Mouse (Mus musculus): ENCODE measurements around the gene Ccdc7b. TPM values are rescaled to one million over a fixed set of nuclear protein-coding genes. Genes with fewer than 3 reads are reported as not detected.
"Not testable (repeated sequence)": the region's sequence is repeated elsewhere in the genome, so short reads cannot be mapped to it uniquely, and the experiment has no call there.

Ccdc7b gene
- polyA plus RNA-seq (2012; rRNA removed): 16.1 and 20.8 TPM in 2 replicates

DNA sequence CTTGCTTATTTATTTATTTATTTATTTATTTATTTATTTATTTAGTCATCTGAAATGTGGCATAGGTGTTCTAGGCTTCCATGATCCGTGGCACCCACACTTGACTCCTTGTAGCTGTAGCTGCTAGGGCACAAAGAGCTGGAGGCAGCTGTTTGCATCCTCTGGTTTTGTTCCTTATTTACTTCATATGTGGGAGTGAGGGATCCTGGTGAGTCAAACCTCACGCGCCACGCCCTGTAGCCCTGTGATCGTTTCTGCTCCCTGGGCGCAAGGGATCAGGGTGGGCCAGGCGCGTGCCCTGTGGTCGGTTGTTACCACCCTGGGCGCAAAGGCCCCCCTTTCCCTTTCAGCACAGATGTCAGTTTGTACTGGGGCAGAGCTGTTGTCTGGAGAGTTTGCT is at the start of gene Ccdc7b:
TSS of gene Ccdc7b (plus strand) at position 301 of the 400 bp plus-strand sequence.
- not testable (repeated sequence) for H3K36me3 ChIP-seq (ENCODE audit: control insufficient read depth, insufficient read depth, low read length); H3K27me3 ChIP-seq (ENCODE audit: control insufficient read depth, insufficient read depth, low read length); H3K4me3 ChIP-seq (ENCODE audit: control insufficient read depth, low read depth, low read length); H3K27ac ChIP-seq (ENCODE audit: control insufficient read depth, insufficient read depth, low read depth, low read length); H3K4me1 ChIP-seq (ENCODE audit: control insufficient read depth, insufficient read depth, low read length)

DNA sequence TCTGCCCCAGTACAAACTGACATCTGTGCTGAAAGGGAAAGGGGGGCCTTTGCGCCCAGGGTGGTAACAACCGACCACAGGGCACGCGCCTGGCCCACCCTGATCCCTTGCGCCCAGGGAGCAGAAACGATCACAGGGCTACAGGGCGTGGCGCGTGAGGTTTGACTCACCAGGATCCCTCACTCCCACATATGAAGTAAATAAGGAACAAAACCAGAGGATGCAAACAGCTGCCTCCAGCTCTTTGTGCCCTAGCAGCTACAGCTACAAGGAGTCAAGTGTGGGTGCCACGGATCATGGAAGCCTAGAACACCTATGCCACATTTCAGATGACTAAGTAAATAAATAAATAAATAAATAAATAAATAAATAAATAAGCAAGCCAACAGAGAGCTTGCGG is 1.5 kb upstream of the Ccdc7b start, which contains the start of gene Ccdc7a:
TSS of gene Ccdc7a (minus strand) at position 101 of the 400 bp plus-strand sequence.
- H3K27me3 ChIP-seq (ENCODE audit: control insufficient read depth, insufficient read depth, low read length); H3K27ac ChIP-seq (ENCODE audit: control insufficient read depth, insufficient read depth, low read depth, low read length); H3K4me1 ChIP-seq (ENCODE audit: control insufficient read depth, insufficient read depth, low read length); H3K4me3 ChIP-seq (ENCODE audit: control insufficient read depth, low read depth, low read length); H3K36me3 ChIP-seq (ENCODE audit: control insufficient read depth, insufficient read depth, low read length): not testable (repeated sequence)

DNA sequence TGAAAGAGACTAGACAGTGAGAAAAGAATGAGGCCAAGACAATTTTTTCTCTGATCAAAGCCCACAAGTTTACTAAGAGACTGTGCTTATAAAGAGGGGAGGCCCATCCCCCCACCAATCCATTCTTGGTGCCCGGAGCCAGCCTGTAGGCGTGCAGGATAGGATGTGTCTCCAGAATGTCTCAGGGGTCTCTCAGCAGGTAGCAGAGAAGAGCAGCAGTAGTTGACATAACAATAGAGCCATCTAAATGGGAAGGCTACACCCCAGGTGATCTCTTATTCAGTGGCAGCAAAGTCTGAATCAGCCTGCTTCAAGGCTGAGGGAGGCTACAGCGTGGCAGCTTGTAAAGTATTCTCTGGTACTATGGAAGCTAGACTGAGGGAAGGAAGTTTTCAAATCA is 48.8 kb downstream of the Ccdc7b start:
- not testable (repeated sequence) for H3K36me3 ChIP-seq (ENCODE audit: control insufficient read depth, insufficient read depth, low read length); H3K4me1 ChIP-seq (ENCODE audit: control insufficient read depth, insufficient read depth, low read length); H3K27ac ChIP-seq (ENCODE audit: control insufficient read depth, insufficient read depth, low read depth, low read length); H3K4me3 ChIP-seq (ENCODE audit: control insufficient read depth, low read depth, low read length); H3K27me3 ChIP-seq (ENCODE audit: control insufficient read depth, insufficient read depth, low read length)

DNA sequence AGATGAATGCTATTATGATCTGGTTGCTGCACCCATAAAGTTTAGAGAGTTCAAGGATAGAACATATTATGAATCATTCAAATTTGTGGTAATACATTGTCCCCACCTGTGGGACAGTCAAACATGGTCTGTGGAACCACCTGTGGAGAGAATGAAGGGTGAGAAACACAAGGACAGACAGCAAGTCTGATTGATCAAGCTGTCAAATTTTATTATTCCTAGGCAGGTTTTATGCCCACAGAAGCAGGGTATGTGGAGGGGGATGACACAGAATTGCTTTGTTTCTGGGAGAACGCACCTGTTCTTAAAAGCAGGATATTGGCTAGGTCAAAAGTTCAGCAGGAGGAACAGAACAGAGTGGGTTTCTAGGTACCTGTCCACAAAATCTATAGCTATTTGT is 64.6 kb downstream of the Ccdc7b start, which contains the start of gene Gm10999:
TSS of gene Gm10999 (minus strand) at position 101 of the 400 bp plus-strand sequence.
- TF ChIP-seq CTCF (IDR thresholded peaks at IDR 0.05; ENCODE audit: control insufficient read depth, insufficient read depth, insufficient replicate concordance, low read depth, low read length) (no peak), POLR2A (IDR thresholded peaks at IDR 0.05; ENCODE audit: control insufficient read depth, low read depth, low read length) (no peak)
- no peak within 1 kb of the TSS for H3K27ac ChIP-seq (ENCODE audit: control insufficient read depth, insufficient read depth, low read depth, low read length)
- H3K27me3 ChIP-seq (ENCODE audit: control insufficient read depth, insufficient read depth, low read length): no peaks in the 10 kb centered on the region
- H3K36me3 ChIP-seq (ENCODE audit: control insufficient read depth, insufficient read depth, low read length): no peaks in the 10 kb centered on the region
- H3K4me3 ChIP-seq (ENCODE audit: control insufficient read depth, low read depth, low read length): no peak within 1 kb of the TSS
- H3K4me1 ChIP-seq (ENCODE audit: control insufficient read depth, insufficient read depth, low read length): no peaks in the 10 kb centered on the region

DNA sequence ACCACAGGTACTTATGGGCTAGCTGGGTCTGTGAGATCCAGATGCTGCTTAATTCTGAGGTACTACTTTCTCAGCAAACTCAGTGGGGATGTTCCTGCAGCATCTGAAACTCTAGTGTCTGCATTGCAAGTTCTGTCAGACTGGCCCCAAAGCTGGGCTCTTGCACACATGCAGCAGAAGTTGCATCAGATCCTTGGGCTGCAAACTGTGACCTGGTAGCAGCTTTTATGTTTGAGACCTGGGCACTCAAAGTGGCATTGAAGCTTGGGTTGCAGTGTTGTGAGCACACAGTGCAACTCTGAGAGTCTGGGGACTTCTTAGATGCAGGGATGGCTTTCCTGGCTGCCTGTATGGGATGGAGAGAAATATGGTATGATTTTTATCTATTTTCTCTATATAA is 66.5 kb downstream of the Ccdc7b start:
- Histone ChIP-seq H3K4me3 (ENCODE audit: control insufficient read depth, low read depth, low read length) (no peak overlapping the region; the same call in 1 of the 2 replicates), H3K27me3 (ENCODE audit: control insufficient read depth, insufficient read depth, low read length) (no peaks in the 10 kb centered on the region), H3K4me1 (ENCODE audit: control insufficient read depth, insufficient read depth, low read length) (no peaks in the 10 kb centered on the region), H3K27ac (ENCODE audit: control insufficient read depth, insufficient read depth, low read depth, low read length) (no peak overlapping the region), H3K36me3 (ENCODE audit: control insufficient read depth, insufficient read depth, low read length) (no peaks in the 10 kb centered on the region)
- TF ChIP-seq POLR2A (IDR thresholded peaks at IDR 0.05; ENCODE audit: control insufficient read depth, low read depth, low read length): no peak
- TF ChIP-seq CTCF (IDR thresholded peaks at IDR 0.05; ENCODE audit: control insufficient read depth, insufficient read depth, insufficient replicate concordance, low read depth, low read length): no peak

Other genes with a start within 250 kb of the Ccdc7b start
- gene Ccdc7a, start 1.6 kb upstream of the Ccdc7b start, polyA plus RNA-seq (2012; rRNA removed): 24.9 and 26.9 TPM in 2 replicates
- gene Gm10999, start 64.5 kb downstream of the Ccdc7b start, polyA plus RNA-seq (2012; rRNA removed): not detected in 2 replicates
- gene 2610044O15Rik8, start 167.3 kb downstream of the Ccdc7b start, polyA plus RNA-seq (2012; rRNA removed): 0.61 and 2.0 TPM in 2 replicates